Mouse (Mus musculus) erythroblast, embryonic 14.5 days (primary cell): ENCODE data around the gene Ppp1r9a.

ENCODE experiments used
- GATA1 ChIP-seq: IDR thresholded peaks from 2 replicates; pipeline ENCODE4 v1.6.1; 2012; ENCODE audit warnings: low read length, inconsistent platforms, mixed read lengths
- TAL1 ChIP-seq: IDR thresholded peaks from 3 replicates; pipeline ENCODE4 v1.6.1; 2012; ENCODE audit warnings: low read length, inconsistent platforms, mixed read lengths

- TF ChIP-seq TAL1 (no peak), GATA1 (no peak)
Measured at GRCm38 (mm10) chr6:4992308-4992707, 89.6 kb downstream of the Ppp1r9a start.
